Mouse (Mus musculus) kidney, adult 9 months (tissue): Measurements from ENCODE around the gene Gm9112.
"Not testable (repeated sequence)": the region's sequence is repeated elsewhere in the genome, so short reads cannot be mapped to it uniquely, and the experiment has no call there.

Experiments
- DNase-seq: peaks from one replicate; pipeline ENCODE4 v3.0.0; 2022

Gm9112 gene

GRCm38 (mm10) chrX:102707535-102707934, at the start of gene Gm9112, which contains the start of gene Dmrtc1b:
Gm9112 (minus strand) TSS chrX:102707635.
Dmrtc1b (plus strand) TSS chrX:102707865.
- not testable (repeated sequence) for DNase-seq

- not testable (repeated sequence) for DNase-seq
Observed at GRCm38 (mm10) chrX:102724226-102724625, 16.8 kb upstream of the Gm9112 start.

GRCm38 (mm10) chrX:102700636-102701035, 6.8 kb downstream of the Gm9112 start:
- DNase-seq: not testable (repeated sequence)

- peak; percentile 27 for DNase-seq
Observed at GRCm38 (mm10) chrX:102689252-102689651, 18.2 kb downstream of the Gm9112 start.

- not testable (repeated sequence) for DNase-seq
Observed at GRCm38 (mm10) chrX:102686872-102687271, 20.6 kb downstream of the Gm9112 start, which contains the start of gene Gm3880. Gm3880 (minus strand) TSS chrX:102686972.

GRCm38 (mm10) chrX:102684706-102685105, 22.7 kb downstream of the Gm9112 start:
- DNase-seq: not testable (repeated sequence)

GRCm38 (mm10) chrX:102666641-102667040, 40.8 kb downstream of the Gm9112 start:
- DNase-seq: no peak

- DNase-seq: peak; percentile 51
Observed at GRCm38 (mm10) chrX:102660712-102661111, 46.7 kb downstream of the Gm9112 start.
